Mouse (Mus musculus) embryonic fibroblast, embryonic 13.5 days (primary cell): ENCODE data around the gene Lmln. TPM values are rescaled to one million over a fixed set of nuclear protein-coding genes. Genes with fewer than 3 reads are reported as not detected.
A peak's percentile ranks its signal among the peaks of the same experiment; 100 is the strongest.
"Not testable (repeated sequence)": the region's sequence is repeated elsewhere in the genome, so short reads cannot be mapped to it uniquely, and the experiment has no call there.

Experiments used
- H3K27ac ChIP-seq: 2 replicates; pipeline ENCODE4 v1.5.1; 2012; ENCODE audit warnings: low read length, control low read depth, inconsistent platforms; ENCODE audit not compliant: insufficient read depth
- H3K4me1 ChIP-seq: 2 replicates; pipeline ENCODE4 v1.6.1; 2011; ENCODE audit warnings: low read length; ENCODE audit not compliant: control insufficient read depth, insufficient read depth
- H3K4me3 ChIP-seq: 2 replicates; pipeline ENCODE4 v1.5.1; 2011; ENCODE audit warnings: mild to moderate bottlenecking, control low read depth, low read length; ENCODE audit not compliant: insufficient read depth
- CTCF ChIP-seq: IDR thresholded peaks from 2 replicates; pipeline ENCODE4 v1.5.1; 2011; ENCODE audit warnings: mild to moderate bottlenecking, control low read depth, low read length, moderate library complexity, borderline replicate concordance; ENCODE audit not compliant: insufficient read depth
- POLR2A ChIP-seq: IDR thresholded peaks from 2 replicates; pipeline ENCODE4 v1.6.1; 2011; ENCODE audit warnings: low read depth, mild to moderate bottlenecking, control low read depth, low read length, moderate library complexity
- polyA plus RNA-seq: library from polyadenylated mRNA; stranded (reverse); fragments of >200 nt; gene quantifications from 2 replicates; pipeline ENCODE4 v1.2.4, GENCODE M21; 2011; ENCODE audit warnings: low read depth; ENCODE audit not compliant: missing spikeins, insufficient read length

Gene Lmln
- polyA plus RNA-seq, 1 experiment = 1.9 TPM

DNA sequence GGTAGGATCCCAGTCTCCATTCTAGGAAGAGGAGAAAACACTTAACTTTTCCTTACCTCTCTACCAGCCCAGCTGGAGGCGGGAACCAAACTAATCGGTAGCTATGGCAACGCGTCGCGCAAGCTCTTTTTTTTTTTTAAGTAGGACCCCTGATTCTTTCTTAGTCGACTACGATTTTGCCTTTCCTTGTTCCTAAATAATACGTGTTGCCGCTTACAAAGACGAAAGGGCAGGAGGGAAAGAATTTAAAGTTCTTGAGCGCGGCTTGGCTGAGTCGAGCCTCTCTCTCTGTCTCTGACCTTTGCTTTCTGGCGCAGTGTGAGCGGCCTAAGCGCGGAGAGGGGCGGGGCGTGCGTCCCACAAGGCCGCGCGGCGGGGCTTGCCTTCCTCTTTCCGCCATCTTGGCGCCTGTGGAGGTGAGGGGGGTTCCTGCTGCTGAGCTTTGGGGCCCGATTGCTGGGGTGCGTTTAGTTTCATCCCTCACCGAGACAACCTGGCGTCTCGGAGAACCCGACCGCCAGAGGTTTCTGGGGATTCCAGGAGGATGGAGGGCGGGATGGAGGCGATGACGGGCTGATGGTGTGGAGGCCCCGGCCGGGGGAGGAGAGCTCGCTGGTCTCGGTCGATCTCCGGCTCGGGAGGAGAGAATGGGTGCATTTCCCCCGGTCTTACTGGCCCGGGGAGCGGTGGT, 6.1 kb upstream of the Lmln start, which contains the start of the genes Iqcg and Rpl35a:
Iqcg (minus strand) TSS at position 124 of the 691 bp plus-strand sequence.
Rpl35a (plus strand) TSS at position 359 of the 691 bp plus-strand sequence.
- H3K4me3 ChIP-seq = peak within 1 kb of the TSS; percentile 83
- H3K4me1 ChIP-seq = peaks cover 9% of the 10 kb centered on the region
- H3K27ac ChIP-seq = peak within 1 kb of the TSS; percentile 85
- TF ChIP-seq CTCF = no peak
- peak; percentile 79 for TF ChIP-seq POLR2A

DNA sequence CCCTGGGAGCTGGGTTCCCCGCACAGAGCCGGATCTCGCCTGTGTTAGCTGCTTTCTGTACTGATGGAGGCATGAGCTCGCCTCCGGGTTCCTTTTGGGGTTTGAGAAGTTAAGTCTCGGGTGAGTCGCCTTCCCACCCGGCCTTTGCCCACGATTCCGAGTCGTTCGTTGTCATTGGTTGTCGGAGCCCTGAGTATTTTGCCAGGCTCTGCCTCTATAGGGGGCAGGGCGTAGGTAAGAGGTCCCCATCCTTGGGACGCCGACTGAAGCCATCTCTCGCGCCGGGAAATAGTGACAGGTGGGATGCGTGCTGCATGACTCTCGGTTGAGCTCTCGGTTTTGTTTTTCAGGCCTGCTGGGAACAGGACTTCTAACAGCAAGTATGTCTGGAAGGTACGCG, 5.5 kb upstream of the Lmln start:
- Histone ChIP-seq H3K27ac (peak overlapping the region; percentile 85), H3K4me1 (peaks cover 9% of the 10 kb centered on the region), H3K4me3 (peak overlapping the region; percentile 83)
- TF ChIP-seq CTCF = no peak
- no peak for TF ChIP-seq POLR2A

DNA sequence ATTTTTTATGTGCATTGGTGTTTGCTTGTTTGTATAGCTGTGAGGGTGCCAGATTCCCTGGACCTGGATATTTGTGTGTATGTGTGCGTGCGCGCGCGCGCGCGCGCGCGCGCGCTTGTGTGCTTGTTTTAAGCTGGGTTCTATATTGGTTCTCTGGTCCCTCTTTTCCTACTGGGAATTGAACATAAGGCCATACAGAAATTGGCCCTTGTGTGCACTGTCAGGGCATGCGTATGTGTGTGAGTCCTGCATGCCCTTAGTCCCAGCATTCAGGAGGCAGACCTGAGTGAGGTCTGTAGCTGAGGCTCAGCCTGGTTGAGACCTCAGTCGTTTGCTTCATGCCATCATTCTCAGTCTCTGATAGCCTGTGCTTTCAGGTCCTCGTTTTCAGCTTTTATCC, 4.3 kb upstream of the Lmln start:
- no peak for TF ChIP-seq POLR2A
- TF ChIP-seq CTCF = no peak
- Histone ChIP-seq H3K4me1 (peaks cover 9% of the 10 kb centered on the region), H3K27ac (no peak overlapping the region), H3K4me3 (peak overlapping the region; percentile 83)

DNA sequence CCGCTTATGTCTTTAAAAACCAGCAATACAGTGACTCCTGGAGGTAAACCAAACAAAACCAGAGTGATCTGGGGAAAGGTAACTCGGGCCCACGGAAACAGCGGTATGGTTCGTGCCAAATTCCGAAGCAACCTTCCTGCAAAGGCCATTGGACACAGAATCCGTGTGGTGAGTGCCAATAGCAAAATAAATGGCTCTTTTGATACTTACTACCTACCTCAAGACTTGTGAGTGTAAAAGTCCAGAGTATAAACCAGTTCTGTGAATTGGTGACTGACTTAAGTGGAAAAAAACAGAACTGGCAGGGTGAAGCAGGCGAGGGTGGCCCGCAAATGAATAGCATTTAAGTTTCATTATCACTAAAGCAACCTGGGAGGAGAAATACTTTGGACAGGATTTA, 3.7 kb upstream of the Lmln start:
- H3K4me1 ChIP-seq, H3K27ac ChIP-seq: not testable (repeated sequence)
- H3K4me3 ChIP-seq = peak overlapping the region; percentile 83

DNA sequence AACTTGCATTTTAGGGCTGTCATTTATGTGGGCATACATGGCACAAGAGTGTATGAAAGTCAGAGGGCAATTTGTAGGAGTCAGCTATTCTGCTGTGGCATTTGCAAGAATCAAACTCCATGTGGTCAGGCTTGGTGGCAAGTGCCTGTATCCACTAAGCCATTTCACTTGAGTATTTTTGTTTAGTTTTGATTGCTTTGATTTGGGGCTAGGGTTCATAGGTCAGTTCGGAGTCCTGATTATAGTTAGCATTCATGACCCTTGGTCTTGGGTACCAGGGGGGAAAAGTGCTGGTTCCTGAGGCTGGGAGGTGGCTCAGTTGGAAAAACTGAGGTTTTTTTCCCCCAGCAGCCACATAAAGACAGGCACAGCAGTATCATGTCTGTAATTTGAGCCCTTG, 2.9 kb upstream of the Lmln start:
- TF ChIP-seq CTCF (no peak), POLR2A (no peak)
- Histone ChIP-seq H3K4me1 (peaks cover 9% of the 10 kb centered on the region), H3K27ac (no peak overlapping the region), H3K4me3 (0 out of 2 replicates have a peak overlapping the region, but pooled peaks have one; percentile 7)

DNA sequence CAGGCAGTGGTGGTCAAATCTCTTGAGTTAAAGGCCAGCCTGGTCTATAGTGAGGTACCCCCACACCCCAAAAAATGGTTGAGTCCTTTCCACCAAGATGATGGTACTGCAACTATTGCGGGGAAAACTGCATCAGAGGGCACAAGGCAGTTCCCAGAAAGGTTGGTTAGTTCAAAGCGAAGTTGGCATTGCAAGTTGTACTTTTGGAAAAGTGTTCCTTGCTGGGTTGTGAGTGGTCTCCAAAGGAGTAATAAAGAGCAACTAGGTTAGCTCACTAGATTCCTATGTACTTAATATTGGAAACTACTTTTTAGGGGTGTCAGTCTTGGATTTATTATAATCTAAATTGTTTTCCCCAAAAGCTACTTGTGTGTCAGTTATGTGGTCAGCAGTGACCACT, 1.4 kb upstream of the Lmln start:
- Histone ChIP-seq H3K4me1 (peaks cover 6% of the 10 kb centered on the region), H3K27ac (no peak overlapping the region), H3K4me3 (no peak overlapping the region)
- TF ChIP-seq CTCF (no peak), POLR2A (no peak)

DNA sequence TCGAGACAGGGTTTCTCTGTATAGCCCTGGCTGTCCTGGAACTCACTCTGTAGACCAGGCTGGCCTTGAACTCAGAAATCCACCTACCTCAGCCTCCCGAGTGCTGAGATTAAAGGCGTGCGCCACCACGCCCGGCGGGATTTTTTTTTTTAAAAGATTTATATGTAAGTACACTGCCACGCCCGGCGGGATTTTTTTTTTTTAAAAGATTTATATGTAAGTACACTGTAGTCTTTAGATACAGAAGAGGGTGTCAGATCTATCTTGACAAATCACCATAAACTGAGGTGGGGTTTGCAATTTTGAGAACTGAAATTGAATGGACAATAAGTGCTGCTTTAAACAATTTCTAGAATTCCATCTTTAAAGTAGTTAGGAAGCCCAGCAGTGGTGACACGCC, 921 bp upstream of the Lmln start:
- H3K27ac ChIP-seq = no peak overlapping the region

DNA sequence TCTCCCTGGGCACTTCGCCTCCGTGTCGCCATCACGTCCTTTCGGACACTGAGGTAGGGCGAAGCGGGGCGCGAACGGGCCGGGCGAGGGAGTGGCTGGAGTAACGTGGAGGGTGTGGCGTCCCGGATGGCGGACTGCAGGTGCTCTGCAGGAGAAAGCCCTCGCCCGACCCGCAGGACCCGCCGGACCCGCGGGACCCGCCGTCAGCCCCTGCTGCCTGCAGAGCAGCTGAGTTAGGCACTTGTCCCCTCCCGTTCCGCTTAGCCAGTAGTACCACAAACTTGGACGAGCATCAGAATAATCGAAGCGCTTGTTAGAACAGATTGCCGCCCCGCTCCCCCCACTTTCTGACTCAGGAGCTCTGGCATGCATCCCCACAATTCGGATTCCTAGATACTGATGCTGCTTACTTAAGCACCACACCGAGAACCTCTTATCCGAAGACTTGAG, 386 bp downstream of the Lmln start:
- Histone ChIP-seq H3K4me3 (peak overlapping the region; percentile 64), H3K27ac (peak overlapping the region; percentile 82), H3K4me1 (peaks cover 6% of the 10 kb centered on the region)
- TF ChIP-seq CTCF = no peak
- no peak for TF ChIP-seq POLR2A

More for the DNA sequence above, 921 bp upstream of the Lmln start:
- TF ChIP-seq CTCF = no peak
- TF ChIP-seq POLR2A = no peak
- H3K4me1 ChIP-seq = peaks cover 6% of the 10 kb centered on the region
- no peak overlapping the region for H3K4me3 ChIP-seq

DNA sequence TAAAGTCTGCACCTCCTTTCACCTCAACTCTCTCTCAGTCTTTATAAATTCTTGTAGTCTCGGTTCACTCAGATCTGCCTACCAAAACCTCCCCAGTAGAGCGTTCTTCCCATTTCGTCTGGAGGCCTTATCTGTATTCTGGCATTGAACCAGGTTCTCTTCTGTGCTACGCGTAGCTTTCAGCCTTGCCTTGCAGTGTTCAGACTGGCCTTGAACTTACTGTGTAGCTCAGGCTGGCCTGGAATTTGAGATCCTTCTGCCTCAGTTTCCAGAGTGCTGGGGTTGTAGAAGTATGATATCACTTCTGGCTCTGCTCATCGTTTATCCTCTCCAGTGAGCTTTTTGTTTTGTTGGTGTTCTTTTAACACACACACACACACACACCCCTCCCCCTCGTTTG, 946 bp downstream of the Lmln start:
- Histone ChIP-seq H3K4me1 (peaks cover 6% of the 10 kb centered on the region), H3K27ac (peak overlapping the region; percentile 82), H3K4me3 (peak overlapping the region; percentile 64)
- TF ChIP-seq CTCF = no peak
- no peak for TF ChIP-seq POLR2A

DNA sequence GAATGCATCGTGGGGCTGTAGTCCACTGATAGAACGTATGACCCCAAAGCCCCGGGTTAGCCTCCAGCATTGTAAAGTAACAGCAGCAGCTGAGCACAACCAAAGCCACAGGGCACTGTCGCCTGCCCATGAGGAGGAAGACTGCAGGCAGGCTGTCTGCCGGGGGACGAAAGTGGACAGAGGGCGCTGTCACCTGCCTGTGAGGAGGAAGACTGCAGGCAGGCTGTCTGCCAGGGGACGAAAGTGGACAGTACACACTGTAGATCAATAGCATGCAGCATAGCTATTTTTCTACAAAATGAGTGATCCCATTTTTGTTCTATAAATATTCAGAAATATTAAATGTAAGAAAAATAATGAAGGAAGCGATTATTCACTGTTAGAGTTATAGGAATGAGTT, 2.3 kb downstream of the Lmln start:
- TF ChIP-seq CTCF (no peak), POLR2A (no peak)
- Histone ChIP-seq H3K4me3 (no peak overlapping the region), H3K4me1 (no peaks in the 10 kb centered on the region)

DNA sequence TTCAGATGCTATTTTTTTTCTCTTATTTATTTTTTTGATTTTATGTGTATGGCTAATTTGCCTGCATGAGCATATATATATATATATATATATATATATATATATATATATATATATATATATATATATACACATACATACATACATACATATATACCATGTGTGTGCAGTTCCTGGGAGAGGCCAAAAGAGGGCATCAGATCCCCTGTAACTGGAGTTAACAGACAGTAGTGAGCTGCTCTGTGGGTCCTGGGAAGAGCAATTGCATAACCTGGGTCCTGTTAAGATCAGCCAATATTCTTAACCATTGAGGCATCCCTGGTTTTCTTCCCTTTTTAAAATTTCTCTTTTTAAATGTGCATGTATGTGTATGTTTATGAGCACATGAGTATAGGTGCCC, 8.6 kb downstream of the Lmln start:
- Histone ChIP-seq H3K27ac (no peak overlapping the region), H3K4me3 (no peak overlapping the region), H3K4me1 (no peaks in the 10 kb centered on the region)
- TF ChIP-seq POLR2A (no peak), CTCF (no peak)

More for the DNA sequence above, 2.3 kb downstream of the Lmln start:
- no peak overlapping the region for H3K27ac ChIP-seq
